Mouse (Mus musculus): ENCODE measurements at regions not wholly inside any gene's neighbourhood (a gene's known extent, or its start where the extent isn't known, plus 50 kb on each side); places are given as distances from the start of the nearest gene placed in this dataset.
A peak's percentile ranks its signal among the peaks of the same experiment; 100 is the strongest.

DNA sequence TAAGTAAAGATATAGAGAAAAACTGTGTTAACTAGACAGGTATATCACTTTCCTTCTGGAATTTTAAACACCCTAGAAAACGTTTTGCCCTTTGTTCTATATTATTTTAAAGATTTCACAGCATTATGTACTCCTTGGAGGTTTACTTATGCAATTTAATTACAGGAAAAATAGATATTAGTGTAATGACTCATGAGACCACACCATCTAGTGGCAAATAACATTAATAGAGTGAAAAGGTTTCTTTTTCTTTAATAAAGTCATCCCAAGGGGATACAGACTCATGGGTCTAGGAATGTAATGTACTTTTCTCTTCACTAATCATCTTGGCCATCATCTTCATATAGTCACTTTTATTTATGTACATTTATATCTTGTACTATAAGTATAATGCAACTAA, 262.3 kb downstream of the Cdh9 start:
- TF ChIP-seq POLR2A (IDR thresholded peaks at IDR 0.05; ENCODE audit: insufficient read depth, low read length), result no peak
- TF ChIP-seq CTCF (IDR thresholded peaks at IDR 0.05; ENCODE audit: low read depth, low read length), result no peak
- no peak for TF ChIP-seq EP300 (IDR thresholded peaks at IDR 0.05; ENCODE audit: insufficient read depth, low read depth, low read length)
- H3K27ac ChIP-seq (ENCODE audit: insufficient read depth, low read length), result no peak overlapping the region
- no peak overlapping the region for H3K4me3 ChIP-seq (ENCODE audit: low read depth, low read length)
- no peak overlapping the region for H3K9ac ChIP-seq (ENCODE audit: low read depth, poor library complexity, severe bottlenecking)
- no peaks in the 10 kb centered on the region for H3K4me1 ChIP-seq (ENCODE audit: control insufficient read depth, insufficient read depth, low read length)
- H3K9me3 ChIP-seq (replicated peaks; ENCODE audit: control insufficient read depth, insufficient read depth, low read length, poor library complexity, severe bottlenecking), result no peaks in the 10 kb centered on the region
- no peaks in the 10 kb centered on the region for H3K36me3 ChIP-seq (ENCODE audit: control insufficient read depth, insufficient read depth, low read length, poor library complexity, severe bottlenecking)
- H3K27me3 ChIP-seq (ENCODE audit: control insufficient read depth, insufficient read depth, low read length, poor library complexity, severe bottlenecking), result no peaks in the 10 kb centered on the region

DNA sequence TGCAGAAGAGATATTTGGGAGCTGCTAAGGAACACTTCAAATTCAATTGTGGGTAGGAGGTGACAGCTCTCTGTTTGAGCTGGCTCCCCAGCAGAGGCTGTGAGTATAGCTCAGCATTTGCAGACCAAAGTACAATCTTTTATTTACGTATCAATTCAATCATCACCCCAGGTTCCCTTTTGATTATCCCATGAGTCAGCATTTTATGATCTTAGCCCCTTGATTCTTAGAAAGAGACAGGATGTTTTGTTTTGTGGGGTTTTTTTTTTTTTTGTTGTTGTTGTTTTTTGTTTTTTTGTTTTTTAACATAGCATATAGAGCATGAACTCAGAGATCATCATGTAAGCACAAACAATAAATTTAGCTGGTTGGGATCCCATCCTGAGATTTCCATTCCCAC, 267.1 kb downstream of the Cdh9 start:
- Histone ChIP-seq H3K27me3 (ENCODE audit: control insufficient read depth, insufficient read depth, low read length, poor library complexity, severe bottlenecking) (no peaks in the 10 kb centered on the region), H3K9me3 (replicated peaks; ENCODE audit: control insufficient read depth, insufficient read depth, low read length, poor library complexity, severe bottlenecking) (no peaks in the 10 kb centered on the region), H3K4me3 (ENCODE audit: low read depth, low read length) (no peak overlapping the region), H3K36me3 (ENCODE audit: control insufficient read depth, insufficient read depth, low read length, poor library complexity, severe bottlenecking) (no peaks in the 10 kb centered on the region), H3K9ac (ENCODE audit: low read depth, poor library complexity, severe bottlenecking) (no peak overlapping the region), H3K27ac (ENCODE audit: insufficient read depth, low read length) (no peak overlapping the region), H3K4me1 (ENCODE audit: control insufficient read depth, insufficient read depth, low read length) (no peaks in the 10 kb centered on the region)
- TF ChIP-seq EP300 (IDR thresholded peaks at IDR 0.05; ENCODE audit: insufficient read depth, low read depth, low read length) (no peak), POLR2A (IDR thresholded peaks at IDR 0.05; ENCODE audit: insufficient read depth, low read length) (no peak), CTCF (IDR thresholded peaks at IDR 0.05; ENCODE audit: low read depth, low read length) (no peak)

DNA sequence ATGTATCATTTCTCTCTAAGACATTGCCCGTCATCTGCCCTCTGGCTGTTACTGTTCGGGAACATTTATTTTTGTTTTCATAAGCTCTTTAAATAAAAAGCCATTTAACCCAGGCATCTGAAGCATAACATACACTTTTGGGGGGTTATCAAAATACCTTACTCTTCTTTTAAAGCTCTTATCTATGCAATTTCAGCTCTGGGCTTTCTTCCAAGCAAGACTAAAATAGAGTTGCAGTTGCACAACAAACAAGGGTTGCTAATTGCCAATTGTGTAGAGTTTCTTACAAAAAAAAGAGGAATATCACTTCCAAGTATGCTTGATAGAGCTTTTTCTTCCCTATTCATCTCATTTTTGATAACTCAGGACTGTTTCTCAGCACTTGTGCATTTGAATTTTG, 277.6 kb downstream of the Cdh9 start:
- no peaks in the 10 kb centered on the region for H3K36me3 ChIP-seq (ENCODE audit: control insufficient read depth, insufficient read depth, low read length, poor library complexity, severe bottlenecking)
- H3K27me3 ChIP-seq (ENCODE audit: control insufficient read depth, insufficient read depth, low read length, poor library complexity, severe bottlenecking), result no peaks in the 10 kb centered on the region
- H3K27ac ChIP-seq (ENCODE audit: insufficient read depth, low read length), result no peak overlapping the region
- no peak overlapping the region for H3K9ac ChIP-seq (ENCODE audit: low read depth, poor library complexity, severe bottlenecking)
- no peaks in the 10 kb centered on the region for H3K9me3 ChIP-seq (replicated peaks; ENCODE audit: control insufficient read depth, insufficient read depth, low read length, poor library complexity, severe bottlenecking)
- TF ChIP-seq POLR2A (IDR thresholded peaks at IDR 0.05; ENCODE audit: insufficient read depth, low read length) (no peak), CTCF (IDR thresholded peaks at IDR 0.05; ENCODE audit: low read depth, low read length) (no peak), EP300 (IDR thresholded peaks at IDR 0.05; ENCODE audit: insufficient read depth, low read depth, low read length) (no peak)
- H3K4me1 ChIP-seq (ENCODE audit: control insufficient read depth, insufficient read depth, low read length), result no peaks in the 10 kb centered on the region
- no peak overlapping the region for H3K4me3 ChIP-seq (ENCODE audit: low read depth, low read length)

GRCm38 (mm10) chr15:17007811-17008210, 279.3 kb downstream of the Cdh9 start:
- H3K4me3 ChIP-seq (ENCODE audit: low read depth, low read length), result no peak overlapping the region
- H3K9me3 ChIP-seq (replicated peaks; ENCODE audit: control insufficient read depth, insufficient read depth, low read length, poor library complexity, severe bottlenecking), result 0 out of 2 replicates have a peak, but pooled peaks cover 3% of the 10 kb centered on the region
- no peak for TF ChIP-seq EP300 (IDR thresholded peaks at IDR 0.05; ENCODE audit: insufficient read depth, low read depth, low read length)
- H3K9ac ChIP-seq (ENCODE audit: low read depth, poor library complexity, severe bottlenecking), result no peak overlapping the region
- no peak overlapping the region for H3K27ac ChIP-seq (ENCODE audit: insufficient read depth, low read length)
- no peaks in the 10 kb centered on the region for H3K4me1 ChIP-seq (ENCODE audit: control insufficient read depth, insufficient read depth, low read length)
- H3K36me3 ChIP-seq (ENCODE audit: control insufficient read depth, insufficient read depth, low read length, poor library complexity, severe bottlenecking), result no peaks in the 10 kb centered on the region
- H3K27me3 ChIP-seq (ENCODE audit: control insufficient read depth, insufficient read depth, low read length, poor library complexity, severe bottlenecking), result no peaks in the 10 kb centered on the region

GRCm38 (mm10) chr15:17048867-17049628, 320.5 kb downstream of the Cdh9 start:
- H3K27ac ChIP-seq (ENCODE audit: insufficient read depth, low read length), result peak overlapping the region; percentile 19; the same call in 1 of the 2 replicates
- no peaks in the 10 kb centered on the region for H3K4me1 ChIP-seq (ENCODE audit: control insufficient read depth, insufficient read depth, low read length)
- no peaks in the 10 kb centered on the region for H3K36me3 ChIP-seq (ENCODE audit: control insufficient read depth, insufficient read depth, low read length, poor library complexity, severe bottlenecking)
- H3K9ac ChIP-seq (ENCODE audit: low read depth, poor library complexity, severe bottlenecking), result no peak overlapping the region
- no peak overlapping the region for H3K4me3 ChIP-seq (ENCODE audit: low read depth, low read length)
- no peak for TF ChIP-seq EP300 (IDR thresholded peaks at IDR 0.05; ENCODE audit: insufficient read depth, low read depth, low read length)
- no peak for TF ChIP-seq POLR2A (IDR thresholded peaks at IDR 0.05; ENCODE audit: insufficient read depth, low read length)
- TF ChIP-seq CTCF (IDR thresholded peaks at IDR 0.05; ENCODE audit: low read depth, low read length), result no peak
- H3K27me3 ChIP-seq (ENCODE audit: control insufficient read depth, insufficient read depth, low read length, poor library complexity, severe bottlenecking), result no peaks in the 10 kb centered on the region
- H3K9me3 ChIP-seq (replicated peaks; ENCODE audit: control insufficient read depth, insufficient read depth, low read length, poor library complexity, severe bottlenecking), result no peaks in the 10 kb centered on the region

GRCm38 (mm10) chr15:17069772-17070171, 341.2 kb downstream of the Cdh9 start:
- no peak overlapping the region for H3K4me3 ChIP-seq (ENCODE audit: low read depth, low read length)
- no peaks in the 10 kb centered on the region for H3K27me3 ChIP-seq (ENCODE audit: control insufficient read depth, insufficient read depth, low read length, poor library complexity, severe bottlenecking)
- no peaks in the 10 kb centered on the region for H3K36me3 ChIP-seq (ENCODE audit: control insufficient read depth, insufficient read depth, low read length, poor library complexity, severe bottlenecking)
- no peaks in the 10 kb centered on the region for H3K4me1 ChIP-seq (ENCODE audit: control insufficient read depth, insufficient read depth, low read length)
- H3K9me3 ChIP-seq (replicated peaks; ENCODE audit: control insufficient read depth, insufficient read depth, low read length, poor library complexity, severe bottlenecking), result no peaks in the 10 kb centered on the region
- TF ChIP-seq EP300 (IDR thresholded peaks at IDR 0.05; ENCODE audit: insufficient read depth, low read depth, low read length) (no peak), POLR2A (IDR thresholded peaks at IDR 0.05; ENCODE audit: insufficient read depth, low read length) (no peak), CTCF (IDR thresholded peaks at IDR 0.05; ENCODE audit: low read depth, low read length) (no peak)
- no peak overlapping the region for H3K27ac ChIP-seq (ENCODE audit: insufficient read depth, low read length)
- no peak overlapping the region for H3K9ac ChIP-seq (ENCODE audit: low read depth, poor library complexity, severe bottlenecking)
